Mouse (Mus musculus): ENCODE measurements around the gene Krt8.

Gene Krt8

GRCm38 (mm10) chr15:101994365-101994764 lies 9.9 kb downstream of the Krt8 start:
- TF ChIP-seq GATA4 (IDR thresholded peaks at IDR 0.05; ENCODE audit: insufficient replicate concordance, low read length), result no peak

GRCm38 (mm10) chr15:101990946-101991345 lies 13.3 kb downstream of the Krt8 start:
- TF ChIP-seq GATA4 (IDR thresholded peaks at IDR 0.05; ENCODE audit: insufficient replicate concordance, low read length), result no peak

GRCm38 (mm10) chr15:101988714-101989113 lies 15.6 kb downstream of the Krt8 start:
- no peak for TF ChIP-seq GATA4 (IDR thresholded peaks at IDR 0.05; ENCODE audit: insufficient replicate concordance, low read length)

- TF ChIP-seq GATA4 (IDR thresholded peaks at IDR 0.05; ENCODE audit: insufficient replicate concordance, low read length), result no peak
These were observed 16.2 kb downstream of the Krt8 start for GRCm38 (mm10) chr15:101988119-101988518.

- no peak for TF ChIP-seq GATA4 (IDR thresholded peaks at IDR 0.05; ENCODE audit: insufficient replicate concordance, low read length)
These were observed 19.5 kb downstream of the Krt8 start for GRCm38 (mm10) chr15:101984746-101985145.

- TF ChIP-seq GATA4 (IDR thresholded peaks at IDR 0.05; ENCODE audit: insufficient replicate concordance, low read length), result peak; percentile 75; the same call in 1 of the 2 replicates
These were observed 20.2 kb downstream of the Krt8 start for GRCm38 (mm10) chr15:101983949-101984601.

GRCm38 (mm10) chr15:101983315-101983948 lies 20.9 kb downstream of the Krt8 start:
- TF ChIP-seq GATA4 (IDR thresholded peaks at IDR 0.05; ENCODE audit: insufficient replicate concordance, low read length), result no peak

- no peak for TF ChIP-seq GATA4 (IDR thresholded peaks at IDR 0.05; ENCODE audit: insufficient replicate concordance, low read length)
These were observed 23.4 kb downstream of the Krt8 start for GRCm38 (mm10) chr15:101980849-101981248.

GRCm38 (mm10) chr15:101977043-101977726 lies 27.1 kb downstream of the Krt8 start:
- TF ChIP-seq GATA4 (IDR thresholded peaks at IDR 0.05; ENCODE audit: insufficient replicate concordance, low read length), result no peak

GRCm38 (mm10) chr15:101976641-101977040 lies 27.6 kb downstream of the Krt8 start:
- no peak for TF ChIP-seq GATA4 (IDR thresholded peaks at IDR 0.05; ENCODE audit: insufficient replicate concordance, low read length)

GRCm38 (mm10) chr15:101976023-101976422 lies 28.3 kb downstream of the Krt8 start:
- TF ChIP-seq GATA4 (IDR thresholded peaks at IDR 0.05; ENCODE audit: insufficient replicate concordance, low read length), result no peak

- no peak for TF ChIP-seq GATA4 (IDR thresholded peaks at IDR 0.05; ENCODE audit: insufficient replicate concordance, low read length)
These were observed 30.0 kb downstream of the Krt8 start for GRCm38 (mm10) chr15:101974083-101974845.

- peak; percentile 40; the same call in 1 of the 2 replicates for TF ChIP-seq GATA4 (IDR thresholded peaks at IDR 0.05; ENCODE audit: insufficient replicate concordance, low read length)
These were observed 30.7 kb downstream of the Krt8 start for GRCm38 (mm10) chr15:101973414-101974077.

- no peak for TF ChIP-seq GATA4 (IDR thresholded peaks at IDR 0.05; ENCODE audit: insufficient replicate concordance, low read length)
These were observed 33.7 kb downstream of the Krt8 start for GRCm38 (mm10) chr15:101970536-101970935.

GRCm38 (mm10) chr15:101966808-101967207 lies 37.5 kb downstream of the Krt8 start:
- TF ChIP-seq GATA4 (IDR thresholded peaks at IDR 0.05; ENCODE audit: insufficient replicate concordance, low read length), result no peak

All from liver, adult (tissue).